Mouse (Mus musculus) adrenal gland, adult 2 months (tissue): ENCODE data around the gene Lpcat3. TPM values are rescaled to one million over a fixed set of nuclear protein-coding genes. Genes with fewer than 3 reads are reported as not detected.

Experiments
- DNase-seq: peaks from one replicate; pipeline ENCODE4 v3.0.0; 2021
- microRNA-seq, 2 experiments: library from miRNA; unstranded; fragments of <30 nt; microRNA quantifications; one replicate each; pipeline ENCODE4 v1.2.0; 2021
- polyA plus RNA-seq: library from polyadenylated mRNA; depleted of rRNA; stranded (reverse); fragments of >200 nt; gene quantifications from 2 replicates; pipeline ENCODE4 v1.2.3, GENCODE M21; 2012; rRNA removed
- total RNA-seq, 2 experiments: library from RNA; stranded (reverse); gene quantifications; 2 replicates each; pipeline ENCODE4 v1.2.3; 2021

Gene Lpcat3
- total and polyA plus RNA-seq, 3 experiments, result 92.1 to 155 (median 138) TPM

- no peak for DNase-seq
Observed at GRCm38 (mm10) chr6:124738511-124739023, 75.7 kb downstream of the Lpcat3 start, which contains the start of gene Ptpn6. Ptpn6 (minus strand) TSS chr6:124738714.

GRCm38 (mm10) chr6:124739231-124739796, 76.5 kb downstream of the Lpcat3 start:
- DNase-seq, result no peak

GRCm38 (mm10) chr6:124740211-124740887, 77.5 kb downstream of the Lpcat3 start:
- DNase-seq, result no peak

- peak; percentile 92 for DNase-seq
Observed at GRCm38 (mm10) chr6:124740888-124741761, 78.3 kb downstream of the Lpcat3 start, which contains the start of gene Grcc10. Grcc10 (minus strand) TSS chr6:124741374.

- no peak for DNase-seq
Observed at GRCm38 (mm10) chr6:124741842-124742241, 79.0 kb downstream of the Lpcat3 start.

GRCm38 (mm10) chr6:124742839-124743514, 80.2 kb downstream of the Lpcat3 start:
- DNase-seq, result no peak

- no peak for DNase-seq
Observed at GRCm38 (mm10) chr6:124743647-124744046, 80.8 kb downstream of the Lpcat3 start.

- no peak for DNase-seq
Observed at GRCm38 (mm10) chr6:124744755-124745321, 82.0 kb downstream of the Lpcat3 start.

GRCm38 (mm10) chr6:124745490-124746295, 82.9 kb downstream of the Lpcat3 start:
- peak; percentile 96 for DNase-seq

- no peak for DNase-seq
Observed at GRCm38 (mm10) chr6:124746296-124746605, 83.4 kb downstream of the Lpcat3 start.

GRCm38 (mm10) chr6:124746654-124747632, 84.1 kb downstream of the Lpcat3 start:
- no peak for DNase-seq

GRCm38 (mm10) chr6:124750405-124750804, 87.6 kb downstream of the Lpcat3 start:
- DNase-seq, result no peak

GRCm38 (mm10) chr6:124753861-124754260, 91.0 kb downstream of the Lpcat3 start:
- no peak for DNase-seq

Small RNAs within 50 kb of the gene (microRNA-seq; reads per million reads assigned to microRNA genes)
- gene Mir141, result 5.7 to 5.8 reads per million in 2 experiments
- 45.5 to 49.0 reads per million in 2 experiments for gene Mir200c

Other genes starting within 250 kb of the Lpcat3 start
- gene Pex5, start 248.0 kb upstream of the Lpcat3 start, total RNA-seq, result 10 to 100 TPM; 71.0 to 99.9 TPM
- 44.9 and 47.5 TPM in 2 replicates for gene Pex5, start 248.0 kb upstream of the Lpcat3 start, polyA plus RNA-seq
- gene Clstn3, start 198.2 kb upstream of the Lpcat3 start, total RNA-seq, result 100 to 1,000 TPM in 1 of 2 experiments, 10 to 100 TPM in 1; 91.8 to 146 TPM
- 62.4 and 91.3 TPM in 2 replicates for gene Clstn3, start 198.2 kb upstream of the Lpcat3 start, polyA plus RNA-seq
- gene C1rl, start 169.9 kb upstream of the Lpcat3 start, total RNA-seq, result 10 to 100 TPM; 20.6 to 22.0 TPM
- 11.2 and 13.4 TPM in 2 replicates for gene C1rl, start 169.9 kb upstream of the Lpcat3 start, polyA plus RNA-seq
- 10 to 100 TPM; 48.6 to 68.2 TPM for gene C1ra, start 150.6 kb upstream of the Lpcat3 start, total RNA-seq
- 20.3 and 27.2 TPM in 2 replicates for gene C1ra, start 150.6 kb upstream of the Lpcat3 start, polyA plus RNA-seq
- 10 to 100 TPM; 45.4 to 72.3 TPM for gene C1s1, start 120.7 kb upstream of the Lpcat3 start, total RNA-seq
- gene C1s1, start 120.7 kb upstream of the Lpcat3 start, polyA plus RNA-seq, result 10.1 and 14.8 TPM in 2 replicates
- gene C1rb, start 92.7 kb upstream of the Lpcat3 start, total RNA-seq, result 1 to 10 TPM; 7.9 to 8.9 TPM
- 0.29 and 0.86 TPM in 2 replicates for gene C1rb, start 92.7 kb upstream of the Lpcat3 start, polyA plus RNA-seq
- 1 to 10 TPM; 1.5 to 2.6 TPM for gene C1s2, start 26.9 kb upstream of the Lpcat3 start, total RNA-seq
- gene C1s2, start 26.9 kb upstream of the Lpcat3 start, polyA plus RNA-seq, result not detected in 2 replicates
- 10 to 100 TPM; 80.6 to 82.6 TPM for gene Emg1, start 49.2 kb downstream of the Lpcat3 start, total RNA-seq
- 16.6 and 17.0 TPM in 2 replicates for gene Emg1, start 49.2 kb downstream of the Lpcat3 start, polyA plus RNA-seq
- 100 to 1,000 TPM; 286 to 294 TPM for gene Phb2, start 49.3 kb downstream of the Lpcat3 start, total RNA-seq
- gene Phb2, start 49.3 kb downstream of the Lpcat3 start, polyA plus RNA-seq, result 128 and 181 TPM in 2 replicates
- gene Ptpn6, start 75.7 kb downstream of the Lpcat3 start, total RNA-seq, result 10 to 100 TPM in 1 of 2 experiments, 1 to 10 TPM in 1; 6.5 to 11.2 TPM
- gene Ptpn6, start 75.7 kb downstream of the Lpcat3 start, polyA plus RNA-seq, result 6.1 and 6.8 TPM in 2 replicates
- gene Grcc10, start 78.3 kb downstream of the Lpcat3 start, total RNA-seq, result 100 to 1,000 TPM; 357 to 360 TPM
- gene Grcc10, start 78.3 kb downstream of the Lpcat3 start, polyA plus RNA-seq, result 233 and 246 TPM in 2 replicates
- not detected for gene Gm45234, start 93.0 kb downstream of the Lpcat3 start, total RNA-seq
- not detected in 2 replicates for gene Gm45234, start 93.0 kb downstream of the Lpcat3 start, polyA plus RNA-seq
- gene Atn1, start 93.5 kb downstream of the Lpcat3 start, total RNA-seq, result 10 to 100 TPM; 76.8 to 86.3 TPM
- 73.3 and 110 TPM in 2 replicates for gene Atn1, start 93.5 kb downstream of the Lpcat3 start, polyA plus RNA-seq
- 10 to 100 TPM; 12.4 to 35.9 TPM for gene Eno2, start 106.6 kb downstream of the Lpcat3 start, total RNA-seq
- gene Eno2, start 106.6 kb downstream of the Lpcat3 start, polyA plus RNA-seq, result 8.3 and 16.5 TPM in 2 replicates
- gene Lrrc23, start 116.7 kb downstream of the Lpcat3 start, total RNA-seq, result under 1 TPM; 0.29 to 0.38 TPM
- gene Lrrc23, start 116.7 kb downstream of the Lpcat3 start, polyA plus RNA-seq, result 0.16 and 0.32 TPM in 2 replicates
- gene Spsb2, start 145.6 kb downstream of the Lpcat3 start, total RNA-seq, result 10 to 100 TPM; 19.6 to 28.0 TPM
- gene Spsb2, start 145.6 kb downstream of the Lpcat3 start, polyA plus RNA-seq, result 34.0 and 40.0 TPM in 2 replicates
- 100 to 1,000 TPM; 385 to 502 TPM for gene Tpi1, start 151.3 kb downstream of the Lpcat3 start, total RNA-seq
- gene Tpi1, start 151.3 kb downstream of the Lpcat3 start, polyA plus RNA-seq, result 237 and 285 TPM in 2 replicates
- gene Usp5, start 166.5 kb downstream of the Lpcat3 start, total RNA-seq, result 100 to 1,000 TPM; 103 to 132 TPM
- gene Usp5, start 166.5 kb downstream of the Lpcat3 start, polyA plus RNA-seq, result 102 and 111 TPM in 2 replicates
- 1 to 10 TPM; 2.2 to 3.9 TPM for gene Cdca3, start 166.5 kb downstream of the Lpcat3 start, total RNA-seq
- 5.9 and 8.6 TPM in 2 replicates for gene Cdca3, start 166.5 kb downstream of the Lpcat3 start, polyA plus RNA-seq
- 10 to 100 TPM in 1 of 2 experiments, 1 to 10 TPM in 1; 6.7 to 12.2 TPM for gene Gnb3, start 177.2 kb downstream of the Lpcat3 start, total RNA-seq
- 9.2 and 11.9 TPM in 2 replicates for gene Gnb3, start 177.2 kb downstream of the Lpcat3 start, polyA plus RNA-seq
- gene P3h3, start 194.7 kb downstream of the Lpcat3 start, total RNA-seq, result 10 to 100 TPM; 16.8 to 23.6 TPM
- 42.6 and 48.6 TPM in 2 replicates for gene P3h3, start 194.7 kb downstream of the Lpcat3 start, polyA plus RNA-seq
- 1 to 10 TPM; 1.1 to 2.5 TPM for gene Gpr162, start 201.0 kb downstream of the Lpcat3 start, total RNA-seq
- gene Gpr162, start 201.0 kb downstream of the Lpcat3 start, polyA plus RNA-seq, result 1.9 and 2.4 TPM in 2 replicates
- under 1 TPM; 0.31 to 0.55 TPM for gene Cd4, start 225.2 kb downstream of the Lpcat3 start, total RNA-seq
- 0.52 and 0.61 TPM in 2 replicates for gene Cd4, start 225.2 kb downstream of the Lpcat3 start, polyA plus RNA-seq
- 1 to 10 TPM; 1.1 to 1.5 TPM for gene Lag3, start 248.7 kb downstream of the Lpcat3 start, total RNA-seq
- gene Lag3, start 248.7 kb downstream of the Lpcat3 start, polyA plus RNA-seq, result 2.1 and 2.5 TPM in 2 replicates